Mouse (Mus musculus) lung, postnatal 36 days (tissue): ENCODE measurements around the gene Ppp1r9a.

Source experiments
- DNase-seq: peaks from one replicate; pipeline ENCODE4 v3.0.0; 2022; ENCODE audit warnings: mixed read lengths

The Ppp1r9a gene

DNA sequence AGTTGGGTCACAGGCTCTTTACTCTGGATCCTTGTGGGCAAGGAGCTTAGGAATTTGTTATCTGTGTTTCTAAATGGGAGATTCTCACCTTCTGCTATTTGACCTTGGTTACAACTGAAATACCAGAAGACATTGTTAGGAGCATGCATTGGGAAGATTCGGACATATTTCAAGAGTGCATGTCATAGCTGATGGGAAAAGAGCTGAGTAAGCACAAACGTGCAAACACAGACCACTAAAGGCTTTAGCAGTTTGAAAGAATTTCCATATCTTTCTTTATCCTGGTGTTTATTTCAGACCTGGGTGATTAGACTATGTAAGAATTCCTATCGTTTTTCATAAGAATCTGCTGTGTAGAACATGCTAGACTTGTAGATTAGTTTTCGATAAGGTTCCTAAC, 59.5 kb downstream of the Ppp1r9a start:
- DNase-seq = no peak

GRCm38 (mm10) chr6:4963049-4963448, 60.3 kb downstream of the Ppp1r9a start:
- DNase-seq = no peak

GRCm38 (mm10) chr6:4967236-4967635, 64.5 kb downstream of the Ppp1r9a start:
- no peak for DNase-seq

DNA sequence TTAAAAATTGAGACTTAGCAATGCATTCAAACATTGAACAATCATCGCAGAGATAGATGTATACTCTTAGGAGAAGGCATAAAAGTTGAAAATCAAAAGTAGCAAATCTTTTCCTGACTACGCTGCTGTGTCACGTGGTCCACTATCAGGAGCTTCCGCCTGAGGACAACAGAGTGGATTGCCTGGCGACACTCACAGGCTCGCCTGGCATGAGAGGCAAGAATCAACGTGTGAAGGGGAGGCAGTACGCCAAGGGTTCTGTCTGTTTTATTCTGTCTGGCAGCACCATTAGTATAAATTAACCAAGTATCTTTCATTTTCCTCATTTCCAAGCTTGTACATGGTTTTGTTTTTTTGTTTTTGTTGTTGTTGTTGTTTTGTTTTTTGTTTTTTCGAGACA, 68.5 kb downstream of the Ppp1r9a start:
- peak; percentile 42 for DNase-seq

- peak; percentile 62 for DNase-seq
These were observed 70.1 kb downstream of the Ppp1r9a start for GRCm38 (mm10) chr6:4972808-4973207.

GRCm38 (mm10) chr6:4973337-4973736, 70.6 kb downstream of the Ppp1r9a start:
- DNase-seq = peak; percentile 83

- DNase-seq = no peak
These were observed 74.8 kb downstream of the Ppp1r9a start for GRCm38 (mm10) chr6:4977515-4977914.

- peak; percentile 29 for DNase-seq
These were observed 75.5 kb downstream of the Ppp1r9a start for GRCm38 (mm10) chr6:4978249-4978648.

GRCm38 (mm10) chr6:4978897-4979296, 76.2 kb downstream of the Ppp1r9a start:
- DNase-seq = no peak

- DNase-seq = no peak
These were observed 77.4 kb downstream of the Ppp1r9a start for GRCm38 (mm10) chr6:4980113-4980512.

GRCm38 (mm10) chr6:4982686-4983162, 80.0 kb downstream of the Ppp1r9a start:
- peak; percentile 84 for DNase-seq

DNA sequence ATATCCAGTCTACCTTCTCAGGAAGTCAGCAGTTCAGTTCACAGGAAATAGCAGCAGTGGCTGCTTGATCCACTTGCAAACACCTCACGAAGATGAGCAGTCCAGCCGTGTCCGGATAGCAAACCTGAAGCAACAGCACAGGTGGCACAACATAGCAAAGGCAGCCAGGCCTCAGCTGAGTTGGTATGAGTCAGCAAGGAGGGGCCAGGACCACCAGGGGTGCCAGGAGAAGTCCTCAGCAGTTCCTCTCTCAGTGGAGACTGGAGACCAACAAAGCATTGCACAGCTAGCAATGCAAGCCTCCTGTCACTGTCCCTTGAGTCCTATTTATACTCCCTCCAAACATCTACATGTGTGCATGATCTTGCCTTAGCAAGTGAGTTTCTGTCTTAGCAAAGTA, 83.0 kb downstream of the Ppp1r9a start:
- DNase-seq = no peak

DNA sequence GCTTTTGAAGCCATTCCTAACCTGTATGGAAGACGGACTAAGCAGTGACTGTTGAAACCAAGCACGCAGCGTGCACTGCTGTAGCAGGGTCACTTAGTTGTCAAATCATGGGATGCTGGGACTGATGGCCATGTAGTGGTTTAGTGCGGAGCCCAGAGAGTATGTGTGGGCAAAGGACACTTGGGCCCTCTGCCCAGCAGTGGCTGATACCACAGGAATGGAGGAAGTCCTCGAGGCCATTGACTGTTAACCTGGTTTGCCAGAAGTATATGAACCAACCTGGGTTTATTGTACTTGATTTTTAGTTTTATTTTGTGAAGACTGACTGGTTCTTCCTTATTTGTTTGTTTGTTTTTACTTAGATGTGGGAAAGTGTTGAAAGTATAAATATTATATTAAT, 84.4 kb downstream of the Ppp1r9a start:
- DNase-seq = peak; percentile 49

DNA sequence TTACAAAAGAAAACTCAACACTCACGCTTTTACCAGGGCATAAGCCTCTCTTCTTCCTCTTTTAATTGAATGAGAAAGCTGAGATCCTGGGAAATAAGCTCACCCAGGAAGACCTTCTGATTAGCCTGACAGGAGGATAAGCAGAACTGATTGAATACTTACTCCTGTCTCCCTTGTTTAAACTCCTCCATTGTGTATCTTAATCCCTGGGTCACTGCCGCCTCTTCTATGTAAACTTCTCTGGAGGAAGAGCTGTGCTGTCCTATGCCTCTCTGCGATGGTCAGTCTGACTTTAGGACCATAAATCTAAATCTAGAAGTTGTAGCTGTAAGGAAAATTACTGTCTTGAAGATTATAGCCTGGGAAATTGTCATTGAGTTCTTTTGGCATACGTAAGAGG, 86.0 kb downstream of the Ppp1r9a start:
- no peak for DNase-seq

GRCm38 (mm10) chr6:4992308-4992707, 89.6 kb downstream of the Ppp1r9a start:
- no peak for DNase-seq

GRCm38 (mm10) chr6:4993600-4994160, 91.0 kb downstream of the Ppp1r9a start:
- no peak for DNase-seq

GRCm38 (mm10) chr6:4994161-4994919, 91.6 kb downstream of the Ppp1r9a start:
- DNase-seq = no peak

GRCm38 (mm10) chr6:4997599-4997998, 94.9 kb downstream of the Ppp1r9a start:
- DNase-seq = no peak

DNA sequence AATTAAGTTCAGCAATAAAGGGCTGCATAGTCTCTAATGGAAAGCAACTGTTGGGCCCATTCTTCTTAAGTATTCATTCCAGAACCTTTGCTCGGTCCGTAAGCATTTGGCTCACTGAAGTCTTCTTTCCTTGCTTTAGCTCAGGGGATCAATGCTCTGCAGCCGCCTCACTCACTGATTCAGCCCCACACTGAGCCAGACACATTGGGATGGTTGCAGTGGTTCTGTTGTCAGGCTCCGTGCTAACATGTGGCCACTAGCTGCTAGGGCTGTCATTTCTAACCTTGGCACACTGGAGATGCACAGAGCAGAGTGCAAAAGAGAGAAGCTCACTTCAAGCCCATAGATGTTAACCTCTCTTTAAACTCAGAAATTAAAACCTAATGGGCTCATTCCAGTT, 96.2 kb downstream of the Ppp1r9a start:
- DNase-seq = no peak

GRCm38 (mm10) chr6:5000788-5001187, 98.1 kb downstream of the Ppp1r9a start:
- DNase-seq = no peak

GRCm38 (mm10) chr6:5005491-5006275, 103.0 kb downstream of the Ppp1r9a start:
- DNase-seq = no peak

- DNase-seq = no peak
These were observed 103.7 kb downstream of the Ppp1r9a start for GRCm38 (mm10) chr6:5006283-5006946.

DNA sequence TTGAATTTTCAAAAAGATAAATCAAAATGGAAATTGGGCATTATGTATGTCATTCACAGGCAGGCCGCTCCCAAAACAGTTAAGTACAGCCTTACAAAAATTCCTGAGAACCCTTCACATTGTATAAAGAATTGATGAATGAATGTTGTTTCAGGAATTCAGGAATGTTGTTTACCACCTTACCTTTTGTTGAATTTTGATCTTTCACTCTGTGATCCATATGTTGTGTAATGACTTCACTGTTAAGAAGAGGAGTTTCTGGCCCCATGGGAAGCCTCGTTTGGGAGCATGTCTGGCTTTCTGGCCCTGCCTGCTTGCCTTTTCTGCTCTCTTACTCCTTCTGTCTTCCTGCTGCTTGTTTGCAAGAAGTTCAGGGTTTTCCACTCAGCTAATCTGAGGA, 105.4 kb downstream of the Ppp1r9a start:
- DNase-seq = no peak
